Mouse (Mus musculus): ENCODE data around the gene Ptk6. TPM values are rescaled to one million over a fixed set of nuclear protein-coding genes. Genes with fewer than 3 reads are reported as not detected.

Ptk6 gene
- not detected for polyA plus RNA-seq (2014; fragmentation: Illumina TruSeq; extraction: RNeasy Lipid Tissue Mini Kit (QIAGEN cat#74804); ENCODE audit: low read depth, low replicate concordance)

DNA sequence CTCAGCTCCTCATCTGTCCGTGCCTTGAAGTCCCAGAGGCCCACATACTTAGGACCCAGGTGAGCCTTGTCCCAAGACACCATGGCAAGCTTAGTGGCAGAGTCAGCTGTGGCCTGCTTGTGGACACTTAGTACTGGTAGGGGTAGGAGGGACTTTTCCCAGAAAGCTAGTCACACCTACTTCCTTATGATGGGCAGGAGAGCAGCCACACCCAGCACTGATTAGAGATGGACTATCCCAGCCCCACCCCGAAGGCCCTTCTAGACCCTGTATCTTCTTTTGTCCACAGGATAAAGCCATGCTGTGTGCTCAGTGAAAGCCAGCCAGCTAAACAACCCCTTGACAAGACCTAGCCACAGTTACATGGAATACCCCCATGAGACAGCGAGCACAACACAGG, at the start of gene Ptk6:
Gene Ptk6 (minus strand): TSS at position 368 of the 400 bp plus-strand sequence.

DNA sequence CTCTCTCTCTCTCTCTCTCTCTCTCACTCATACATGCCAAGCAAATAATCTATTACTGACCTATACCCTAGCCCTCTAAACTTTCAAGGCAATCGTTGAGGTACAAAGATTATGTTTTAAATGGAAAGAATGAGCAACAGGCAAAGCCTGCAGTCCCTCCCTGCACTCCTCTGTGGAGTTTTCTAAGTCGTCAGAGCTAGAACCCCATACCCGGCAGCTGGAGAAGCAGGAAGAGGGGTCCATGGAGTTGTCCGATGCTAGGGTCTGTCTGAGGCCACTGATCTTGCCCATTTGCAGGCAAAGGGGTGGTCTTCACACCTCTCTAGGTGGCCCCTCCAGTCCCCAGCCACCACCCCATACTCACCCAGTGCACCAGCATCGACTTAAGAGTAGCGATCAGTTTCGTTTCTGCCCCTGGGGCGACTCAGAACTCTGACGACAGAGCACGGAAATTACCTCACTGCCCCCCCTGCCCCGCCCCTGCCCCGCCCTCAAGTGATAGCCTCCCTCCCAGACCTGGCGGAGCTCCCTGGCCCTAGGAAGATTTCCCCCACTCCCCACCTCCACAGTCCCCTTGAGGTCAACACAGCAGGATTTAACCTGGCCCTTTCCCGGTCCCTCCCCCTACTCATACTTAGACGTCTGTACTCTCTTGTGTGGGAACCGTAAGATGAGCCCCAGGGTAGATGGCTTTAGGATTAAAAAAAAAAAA, 39.2 kb upstream of the Ptk6 start, which contains the start of gene Helz2:
Gene Helz2 (minus strand): TSS at position 426 of the 712 bp plus-strand sequence.

DNA sequence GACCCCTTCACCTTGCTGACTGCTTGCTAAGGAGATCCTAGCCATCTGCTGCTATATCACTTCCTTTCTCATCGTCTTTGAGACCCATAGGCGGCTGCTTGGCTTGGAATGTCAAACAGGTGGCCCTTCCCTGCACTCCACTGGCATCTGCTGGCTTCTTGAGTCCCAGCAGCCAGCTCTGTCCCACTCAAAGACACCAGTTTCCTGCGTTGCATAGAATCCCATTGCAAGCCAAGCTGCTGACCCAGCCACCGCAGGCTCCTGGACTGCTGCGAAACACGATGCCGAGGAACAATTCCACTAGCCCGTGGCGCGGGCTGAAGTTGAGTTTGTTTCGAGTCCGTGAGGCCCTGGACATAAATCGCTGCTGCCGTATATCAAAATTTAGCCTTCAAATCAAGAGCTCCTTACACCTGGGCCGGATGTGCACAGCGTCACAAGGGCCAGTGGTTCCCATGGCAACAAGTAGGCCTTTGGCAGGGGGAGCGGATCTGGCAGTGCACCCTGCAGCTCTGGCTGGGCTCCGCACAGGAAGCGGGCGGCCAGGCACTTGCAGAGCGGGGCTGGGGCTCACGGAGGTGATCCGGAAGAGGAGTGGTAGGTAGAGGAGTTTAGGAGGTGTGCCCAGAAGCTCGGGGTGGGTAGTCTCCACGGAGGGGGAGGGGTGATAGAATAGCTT, 17.1 kb upstream of the Ptk6 start, which contains the start of gene Fndc11:
Gene Fndc11 (plus strand): TSS at position 476 of the 679 bp plus-strand sequence.

DNA sequence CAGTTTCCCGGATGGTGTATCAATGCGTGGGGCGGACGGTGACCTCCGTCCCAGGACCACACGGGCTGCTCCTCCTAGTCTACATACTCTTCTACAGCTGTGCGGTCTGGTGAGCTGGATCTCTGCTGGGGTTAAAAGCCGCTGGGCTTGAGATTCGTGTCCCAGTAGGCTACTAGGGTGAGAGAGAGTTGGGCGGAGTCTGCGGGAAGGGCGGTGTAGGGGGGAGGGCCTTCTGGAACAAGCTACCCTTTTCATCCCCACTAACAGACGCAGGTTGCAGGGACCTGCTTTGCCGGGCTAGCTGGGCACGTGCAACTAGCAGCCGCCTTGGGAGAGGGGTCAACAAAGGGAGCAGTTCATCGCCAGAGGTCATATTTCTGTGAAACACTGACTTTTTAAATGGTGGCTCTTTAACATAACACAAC, 10.4 kb upstream of the Ptk6 start, which contains the start of gene Srms:
Gene Srms (minus strand): TSS at position 165 of the 425 bp plus-strand sequence.

DNA sequence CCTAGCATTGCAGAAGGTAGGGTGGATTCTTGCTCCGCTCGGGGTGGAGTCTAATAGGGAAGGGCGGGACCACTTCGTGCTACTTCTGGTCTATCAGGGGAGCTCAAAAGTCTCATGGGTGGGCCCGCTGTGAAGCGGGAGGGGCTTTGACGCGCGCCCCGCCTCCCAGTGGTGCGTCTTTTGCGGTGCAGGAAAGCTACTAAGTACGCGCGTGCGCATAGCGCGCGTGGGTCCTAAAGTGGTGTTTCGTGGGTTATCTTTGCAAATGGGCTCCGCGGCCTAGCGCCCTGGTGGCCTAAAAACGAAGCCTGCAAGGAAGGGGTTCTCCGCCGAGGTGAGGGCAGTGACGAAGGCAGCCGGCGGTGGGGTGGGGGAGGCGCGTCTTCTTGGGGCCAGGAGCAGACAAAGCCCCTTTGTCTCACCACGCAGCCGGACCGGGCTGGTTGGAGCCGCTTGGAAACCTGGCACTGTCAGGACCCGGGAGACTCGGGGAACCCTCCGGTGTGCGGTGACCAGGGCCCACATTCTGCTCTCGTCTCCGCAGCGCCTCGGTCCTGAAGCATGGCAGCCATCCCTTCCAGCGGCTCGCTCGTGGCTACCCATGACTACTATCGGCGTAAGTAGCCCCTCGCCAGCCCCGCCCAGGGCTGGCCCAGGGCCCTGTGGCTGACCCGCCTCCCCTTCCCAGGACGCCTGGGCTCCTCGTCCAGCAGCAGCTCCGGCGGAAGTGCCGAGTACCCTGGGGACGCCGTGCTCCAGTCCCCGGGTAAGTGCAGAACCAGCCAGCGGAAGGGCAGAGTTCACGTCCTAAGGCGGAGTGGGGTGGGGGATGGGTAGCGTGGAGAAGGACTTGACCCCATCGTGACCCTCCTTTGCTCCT, 15.2 kb downstream of the Ptk6 start, which contains the start of gene Ppdpf:
Gene Ppdpf (plus strand): TSS at position 127 of the 880 bp plus-strand sequence.

DNA sequence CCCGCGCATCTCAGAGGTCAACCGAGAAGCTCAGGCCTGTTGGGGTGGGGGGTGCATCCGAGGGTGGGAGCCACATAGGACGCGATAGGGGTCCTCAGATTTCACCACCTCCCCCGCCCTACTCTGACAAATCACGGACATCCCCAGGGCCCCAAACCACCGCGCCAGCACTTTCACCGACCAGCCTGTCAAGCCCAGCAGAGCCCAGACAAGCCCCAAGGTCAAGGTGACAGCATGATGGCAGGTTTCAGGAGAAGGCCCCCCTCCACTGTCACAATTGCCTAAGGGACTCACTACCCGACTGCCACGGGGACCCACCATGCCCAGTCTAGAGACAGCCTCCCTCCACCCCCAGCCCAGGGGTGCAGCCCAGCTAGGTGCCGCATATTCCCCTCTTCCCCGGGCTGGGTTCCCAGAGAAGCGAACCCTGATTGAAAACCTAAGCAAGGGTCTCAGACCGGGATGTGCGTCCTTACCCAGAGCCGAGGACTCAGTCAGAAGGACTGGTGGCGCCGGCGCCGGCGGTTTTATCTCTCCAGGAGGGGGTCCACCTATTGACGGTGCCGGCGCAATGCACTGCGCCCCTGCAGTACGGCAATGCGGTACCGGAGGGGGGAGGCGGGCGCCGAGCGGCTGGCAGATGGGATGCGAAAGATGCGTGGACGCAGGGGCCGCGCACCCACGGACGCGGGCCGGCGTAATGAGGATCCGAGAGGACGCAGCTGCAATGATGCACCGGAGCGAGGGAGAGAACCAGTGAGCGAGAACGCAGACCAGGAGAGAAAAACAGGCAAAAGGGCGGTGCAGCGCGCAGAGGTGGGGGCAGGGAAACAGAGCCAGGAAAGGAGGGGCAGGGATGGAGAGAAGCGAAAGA, 46.1 kb downstream of the Ptk6 start, which contains the start of gene Eef1a2:
Gene Eef1a2 (minus strand): TSS at position 767 of the 874 bp plus-strand sequence.

Other genes with a start within 250 kb of the Ptk6 start
- gene Nkain4, start 248.1 kb downstream of the Ptk6 start, polyA plus RNA-seq (2014; fragmentation: Illumina TruSeq; extraction: RNeasy Lipid Tissue Mini Kit (QIAGEN cat#74804); ENCODE audit: low read depth, low replicate concordance) = 17.3 TPM
- 84.0 TPM for gene Arfgap1, start 235.6 kb downstream of the Ptk6 start, polyA plus RNA-seq (2014; fragmentation: Illumina TruSeq; extraction: RNeasy Lipid Tissue Mini Kit (QIAGEN cat#74804); ENCODE audit: low read depth, low replicate concordance)
- 3.1 TPM for gene Col20a1, start 216.3 kb downstream of the Ptk6 start, polyA plus RNA-seq (2014; fragmentation: Illumina TruSeq; extraction: RNeasy Lipid Tissue Mini Kit (QIAGEN cat#74804); ENCODE audit: low read depth, low replicate concordance)
- gene Chrna4, start 159.2 kb downstream of the Ptk6 start, polyA plus RNA-seq (2014; fragmentation: Illumina TruSeq; extraction: RNeasy Lipid Tissue Mini Kit (QIAGEN cat#74804); ENCODE audit: low read depth, low replicate concordance) = not detected
- 0.16 TPM for gene Kcnq2, start 67.5 kb downstream of the Ptk6 start, polyA plus RNA-seq (2014; fragmentation: Illumina TruSeq; extraction: RNeasy Lipid Tissue Mini Kit (QIAGEN cat#74804); ENCODE audit: low read depth, low replicate concordance)
- gene Eef1a2, start 45.8 kb downstream of the Ptk6 start, polyA plus RNA-seq (2014; fragmentation: Illumina TruSeq; extraction: RNeasy Lipid Tissue Mini Kit (QIAGEN cat#74804); ENCODE audit: low read depth, low replicate concordance) = not detected
- gene Ppdpf, start 15.5 kb downstream of the Ptk6 start, polyA plus RNA-seq (2014; fragmentation: Illumina TruSeq; extraction: RNeasy Lipid Tissue Mini Kit (QIAGEN cat#74804); ENCODE audit: low read depth, low replicate concordance) = 69.1 TPM
- gene Srms, start 10.4 kb upstream of the Ptk6 start, polyA plus RNA-seq (2014; fragmentation: Illumina TruSeq; extraction: RNeasy Lipid Tissue Mini Kit (QIAGEN cat#74804); ENCODE audit: low read depth, low replicate concordance) = 0.67 TPM
- gene Fndc11, start 17.2 kb upstream of the Ptk6 start, polyA plus RNA-seq (2014; fragmentation: Illumina TruSeq; extraction: RNeasy Lipid Tissue Mini Kit (QIAGEN cat#74804); ENCODE audit: low read depth, low replicate concordance) = 3.9 TPM
- gene Helz2, start 39.2 kb upstream of the Ptk6 start, polyA plus RNA-seq (2014; fragmentation: Illumina TruSeq; extraction: RNeasy Lipid Tissue Mini Kit (QIAGEN cat#74804); ENCODE audit: low read depth, low replicate concordance) = 6.7 TPM
- gene Gmeb2, start 85.2 kb upstream of the Ptk6 start, polyA plus RNA-seq (2014; fragmentation: Illumina TruSeq; extraction: RNeasy Lipid Tissue Mini Kit (QIAGEN cat#74804); ENCODE audit: low read depth, low replicate concordance) = 11.4 TPM
- gene Stmn3, start 111.7 kb upstream of the Ptk6 start, polyA plus RNA-seq (2014; fragmentation: Illumina TruSeq; extraction: RNeasy Lipid Tissue Mini Kit (QIAGEN cat#74804); ENCODE audit: low read depth, low replicate concordance) = not detected
- 31.5 TPM for gene Rtel1, start 117.0 kb upstream of the Ptk6 start, polyA plus RNA-seq (2014; fragmentation: Illumina TruSeq; extraction: RNeasy Lipid Tissue Mini Kit (QIAGEN cat#74804); ENCODE audit: low read depth, low replicate concordance)
- gene Zgpat, start 162.1 kb upstream of the Ptk6 start, polyA plus RNA-seq (2014; fragmentation: Illumina TruSeq; extraction: RNeasy Lipid Tissue Mini Kit (QIAGEN cat#74804); ENCODE audit: low read depth, low replicate concordance) = 31.6 TPM
- gene Arfrp1, start 162.6 kb upstream of the Ptk6 start, polyA plus RNA-seq (2014; fragmentation: Illumina TruSeq; extraction: RNeasy Lipid Tissue Mini Kit (QIAGEN cat#74804); ENCODE audit: low read depth, low replicate concordance) = 46.8 TPM
- gene Lime1, start 177.3 kb upstream of the Ptk6 start, polyA plus RNA-seq (2014; fragmentation: Illumina TruSeq; extraction: RNeasy Lipid Tissue Mini Kit (QIAGEN cat#74804); ENCODE audit: low read depth, low replicate concordance) = 22.9 TPM

Measured in adipose tissue, adult 10 weeks (tissue).